Mouse (Mus musculus) layer of hippocampus, adult 18-20 months (tissue): Measurements from ENCODE around the gene Pih1d2. TPM values are rescaled to one million over a fixed set of nuclear protein-coding genes. Genes with fewer than 3 reads are reported as not detected.

ENCODE experiments used
- DNase-seq, 2 experiments: peaks; one replicate each; pipeline ENCODE4 v3.0.0; 2022; ENCODE audit warnings: low spot score in 2 of 2
- long read RNA-seq: library from polyadenylated mRNA; stranded (forward); transcript quantifications from one replicate; pipeline ENCODE4 v2.0.0, GENCODE M21; 2021
- total RNA-seq, 2 experiments: library from RNA; stranded (reverse); gene quantifications; 2 replicates each; pipeline ENCODE4 v1.2.3; 2021

Gene Pih1d2
- 1 to 10 TPM; 2.3 to 2.8 TPM for total RNA-seq
- long read RNA-seq, partial matches to known transcripts: 0 of 1 reads
- long read RNA-seq, other reads (novel, unspliced or antisense): 1 of 1 reads

DNA sequence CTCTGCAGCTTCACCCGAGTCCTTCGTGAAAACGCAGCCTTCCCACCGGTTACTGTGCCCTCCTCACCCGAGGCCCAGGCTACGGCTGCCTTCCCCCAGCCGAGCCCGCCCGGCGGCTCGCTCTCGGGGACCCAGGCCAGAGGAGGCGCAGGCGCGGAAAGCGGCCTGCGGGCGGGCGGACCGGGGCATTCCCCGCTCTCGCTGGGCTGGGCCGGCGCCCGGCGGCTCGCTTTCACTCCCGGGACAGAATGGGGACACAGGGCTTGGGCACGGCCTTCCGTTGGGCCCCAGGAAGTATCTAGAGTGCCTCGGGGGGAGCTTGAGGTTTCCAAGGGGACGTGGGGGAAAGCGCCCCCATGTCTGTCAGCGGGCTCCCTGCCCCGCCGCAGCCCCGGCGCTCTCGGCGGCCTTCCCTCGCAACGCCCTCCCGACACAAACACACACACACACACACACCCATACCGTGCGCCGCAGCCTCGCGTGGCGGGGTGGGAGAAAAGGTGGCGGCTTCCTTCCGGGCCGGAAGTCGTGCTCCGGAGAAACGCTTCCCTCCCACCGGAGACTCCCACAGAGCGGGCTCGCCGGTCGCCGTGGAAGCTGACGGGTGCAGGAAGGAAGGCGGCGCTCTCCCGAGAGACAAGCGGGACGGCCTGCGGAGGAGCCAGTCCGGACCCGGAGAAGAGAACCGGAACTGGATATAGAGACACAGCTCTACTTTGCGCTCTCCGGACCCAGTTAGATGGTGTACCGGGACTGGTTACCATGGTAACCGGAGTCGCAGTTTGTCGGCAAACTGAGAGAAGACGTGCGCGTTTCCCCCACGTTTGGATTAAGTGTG lies at the start of gene Pih1d2, which contains the start of gene Nkapd1:
Pih1d2 (plus strand) TSS at position 556 of the 838 bp plus-strand sequence.
Nkapd1 (minus strand) TSS at position 699 of the 838 bp plus-strand sequence.
- peak; percentile 83 to 95 for DNase-seq

- no peak for DNase-seq
These were observed 49.7 kb upstream of the Pih1d2 start for GRCm38 (mm10) chr9:50567372-50567771.

- DNase-seq: no peak
These were observed 49.2 kb upstream of the Pih1d2 start for GRCm38 (mm10) chr9:50567881-50568280.

GRCm38 (mm10) chr9:50569599-50570525 lies 47.3 kb upstream of the Pih1d2 start:
- DNase-seq: no peak

GRCm38 (mm10) chr9:50580370-50580769 lies 36.8 kb upstream of the Pih1d2 start:
- DNase-seq: no peak

- no peak for DNase-seq
These were observed 31.8 kb upstream of the Pih1d2 start for GRCm38 (mm10) chr9:50585145-50585818.

- no peak for DNase-seq
These were observed 30.2 kb upstream of the Pih1d2 start for GRCm38 (mm10) chr9:50586955-50587354.

GRCm38 (mm10) chr9:50590856-50591518 lies 26.1 kb upstream of the Pih1d2 start:
- DNase-seq: no peak

GRCm38 (mm10) chr9:50592955-50593354 lies 24.2 kb upstream of the Pih1d2 start:
- DNase-seq: no peak

DNA sequence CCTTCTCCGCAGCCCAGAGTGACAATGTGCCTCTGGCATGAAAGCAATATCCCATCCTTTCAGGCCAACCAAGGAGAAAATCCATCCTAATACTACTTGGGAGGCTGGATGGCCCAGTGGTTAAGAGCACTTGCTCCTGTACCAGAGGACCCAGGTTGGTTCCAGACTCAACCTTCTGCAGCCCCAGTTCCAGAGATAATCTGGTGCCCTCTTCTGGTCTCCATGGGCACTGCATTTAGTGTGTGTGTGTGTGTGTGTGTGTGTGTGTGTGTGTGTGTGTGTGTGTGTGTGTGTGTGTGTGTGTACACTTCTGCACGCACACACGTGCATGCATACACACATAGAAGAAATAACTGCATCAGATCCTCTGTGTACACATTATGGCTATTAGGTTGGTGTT lies 23.6 kb upstream of the Pih1d2 start:
- no peak for DNase-seq

GRCm38 (mm10) chr9:50594794-50595417 lies 22.2 kb upstream of the Pih1d2 start:
- no peak for DNase-seq

- DNase-seq: no peak
These were observed 20.1 kb upstream of the Pih1d2 start for GRCm38 (mm10) chr9:50596973-50597372.

DNA sequence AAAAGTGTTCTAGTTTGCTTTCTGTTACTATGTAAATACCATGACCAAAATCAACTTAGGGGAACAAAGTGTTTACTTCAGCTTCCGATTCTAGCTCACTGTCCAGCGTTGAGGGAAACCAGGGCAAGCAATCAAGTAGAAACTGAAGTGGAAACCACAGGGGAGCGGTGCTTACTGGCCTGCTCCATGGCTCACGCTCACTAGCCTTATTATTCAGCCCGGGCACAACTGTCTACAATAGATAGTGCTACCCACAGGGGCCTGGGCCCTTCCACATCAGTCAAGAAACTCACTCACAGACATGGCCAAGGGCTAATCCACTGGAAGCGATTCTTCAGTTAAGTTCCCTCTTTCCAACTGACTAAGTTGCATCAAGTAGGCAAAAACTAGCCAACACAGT lies 15.6 kb upstream of the Pih1d2 start:
- DNase-seq: no peak

- no peak for DNase-seq
These were observed 14.9 kb upstream of the Pih1d2 start for GRCm38 (mm10) chr9:50602055-50602845.

DNA sequence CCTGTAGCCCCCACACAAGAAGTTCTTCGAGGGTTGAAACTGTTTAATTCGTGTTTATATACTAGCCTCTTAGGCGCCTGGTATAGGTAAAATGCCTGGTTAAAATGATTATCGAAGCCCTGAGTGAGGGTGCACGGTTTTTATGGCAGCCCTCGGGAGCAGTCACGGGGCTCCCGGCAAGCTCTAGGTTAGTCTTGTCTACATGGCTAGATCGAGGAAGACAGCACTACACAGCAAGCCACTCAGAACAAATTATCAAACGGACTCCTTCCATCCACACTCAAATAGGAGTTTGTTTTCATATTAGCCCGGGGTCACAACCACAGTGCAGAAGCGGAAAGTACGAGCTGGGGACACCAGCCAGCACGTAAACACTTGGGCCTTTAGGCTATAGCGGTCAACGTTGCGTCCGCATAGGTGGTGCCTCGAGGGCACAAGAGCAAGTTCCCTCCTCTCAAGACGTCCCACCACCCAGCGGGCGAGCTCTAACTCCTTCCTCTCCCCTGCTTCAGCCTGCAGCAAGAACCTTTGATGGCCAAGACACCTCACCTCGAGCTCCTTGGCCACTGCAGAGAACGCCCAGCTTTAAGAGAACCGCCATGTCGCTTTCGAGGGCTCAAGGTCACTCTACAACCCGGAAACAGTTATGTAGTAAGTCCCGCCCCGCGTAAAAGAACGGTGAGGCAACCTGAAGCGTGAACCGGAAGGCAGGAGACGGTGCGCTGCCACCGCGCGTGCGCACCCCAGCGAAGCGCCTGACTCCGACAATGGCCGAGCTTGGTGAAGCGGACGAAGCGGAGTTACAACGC lies 13.7 kb upstream of the Pih1d2 start, which contains the start of the genes Sdhd and Timm8b:
Sdhd (minus strand) TSS at position 624 of the 809 bp plus-strand sequence.
Timm8b (plus strand) TSS at position 722 of the 809 bp plus-strand sequence.
- peak; percentile 93 to 97 for DNase-seq

DNA sequence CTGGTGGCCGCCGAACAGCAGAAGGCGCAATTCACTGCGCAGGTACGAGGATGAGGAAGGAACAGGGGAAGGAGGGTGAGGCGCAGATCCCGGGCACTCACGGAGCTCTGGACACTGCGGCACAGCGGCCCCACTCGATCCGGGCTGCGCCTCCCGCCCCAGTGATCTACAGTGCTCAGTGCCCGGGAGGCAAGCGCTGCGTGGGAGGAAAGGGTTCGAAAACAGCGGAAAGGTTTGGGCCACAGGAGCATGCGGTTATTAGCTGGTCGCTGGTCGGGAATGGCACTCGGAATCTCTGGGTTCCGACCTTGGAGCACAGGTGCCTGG lies 13.2 kb upstream of the Pih1d2 start:
- no peak for DNase-seq

- no peak for DNase-seq
These were observed 12.8 kb upstream of the Pih1d2 start for GRCm38 (mm10) chr9:50604338-50604737.

DNA sequence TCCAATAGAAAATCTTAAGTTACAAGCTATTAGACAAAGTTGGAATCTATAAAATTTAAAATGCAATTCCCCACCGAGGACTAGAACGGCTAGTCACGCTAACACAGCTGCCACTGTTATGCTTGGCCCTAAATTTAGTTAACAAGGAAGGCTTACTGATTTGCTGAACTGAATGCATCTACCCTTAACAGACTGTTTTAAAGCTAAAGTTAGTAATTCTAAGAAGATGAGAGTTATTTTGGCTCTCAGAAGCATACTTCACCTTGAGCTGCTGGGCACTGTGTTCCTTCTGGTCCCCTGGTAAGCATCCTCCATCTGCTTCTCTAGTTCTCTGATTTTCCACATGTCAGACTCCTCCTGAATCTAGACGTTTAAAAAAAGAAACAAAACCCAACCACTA lies 5.0 kb upstream of the Pih1d2 start:
- DNase-seq: no peak
